Mouse (Mus musculus) MEL (cell line): ENCODE results near the gene Mdm1. TPM values are rescaled to one million over a fixed set of nuclear protein-coding genes. Genes with fewer than 3 reads are reported as not detected.

ENCODE experiments used
- DNase-seq: peaks from one replicate; pipeline ENCODE4 v3.0.0; 2011; ENCODE audit warnings: low read depth, low spot score
- H3K27ac ChIP-seq: 2 replicates; pipeline ENCODE4 v1.5.1; 2012; ENCODE audit warnings: low read depth, mild to moderate bottlenecking, control low read depth, low read length, moderate library complexity; ENCODE audit not compliant: control insufficient read depth
- H3K27me3 ChIP-seq, 2 experiments: fragments of 150-350 bp in 1 of 2; sonication (generic) in 1 of 2; 2 replicates each; pipeline ENCODE4 v1.6.1; 2012; ENCODE audit warnings: low read length in 2 of 2, mild to moderate bottlenecking in 2 of 2, improper control_type of control experiment in 1 of 2, moderate library complexity in 1 of 2; ENCODE audit not compliant: insufficient read depth in 2 of 2, control insufficient read depth in 1 of 2
- H3K36me3 ChIP-seq, 2 experiments: 2 replicates each; pipeline ENCODE4 v1.6.1; 2012 to 2014; ENCODE audit warnings: low read length in 2 of 2, improper control_type of control experiment in 1 of 2, inconsistent platforms in 1 of 2, mild to moderate bottlenecking in 1 of 2; ENCODE audit not compliant: insufficient read depth in 2 of 2, control insufficient read depth in 1 of 2
- H3K4me1 ChIP-seq, 2 experiments: fragments of 150-350 bp in 1 of 2; sonication (generic) in 1 of 2; 2 replicates each; pipeline ENCODE4 v1.6.1; 2012; ENCODE audit warnings: low read length in 2 of 2, improper control_type of control experiment in 1 of 2, mild to moderate bottlenecking in 1 of 2; ENCODE audit not compliant: insufficient read depth in 2 of 2, control insufficient read depth in 1 of 2
- H3K4me3 ChIP-seq, 2 experiments: fragments of 150-350 bp in 1 of 2; sonication (generic) in 1 of 2; 2 replicates each; pipeline ENCODE4 v1.5.1; 2012; ENCODE audit warnings: low read depth in 2 of 2, low read length in 2 of 2, mild to moderate bottlenecking in 2 of 2, moderate library complexity in 2 of 2, control low read depth in 1 of 2, improper control_type of control experiment in 1 of 2; ENCODE audit not compliant: control insufficient read depth in 1 of 2, insufficient read depth in 1 of 2
- H3K79me2 ChIP-seq: 2 replicates; pipeline ENCODE4 v1.6.1; 2012; ENCODE audit warnings: mild to moderate bottlenecking, low read length, moderate library complexity; ENCODE audit not compliant: control insufficient read depth, poor library complexity, insufficient read depth
- H3K9ac ChIP-seq: 2 replicates; pipeline ENCODE4 v1.6.1; 2012; ENCODE audit warnings: low read depth, mild to moderate bottlenecking, control low read depth, low read length, moderate library complexity; ENCODE audit not compliant: control insufficient read depth, poor library complexity, severe bottlenecking
- H3K9me3 ChIP-seq: fragments of 150-350 bp; sonication (generic); replicated peaks from 2 replicates; pipeline ENCODE4 v1.6.1; 2012; ENCODE audit warnings: mild to moderate bottlenecking, low read length, improper control_type of control experiment, moderate library complexity; ENCODE audit not compliant: insufficient read depth
- BHLHE40 ChIP-seq: IDR thresholded peaks from 2 replicates; pipeline ENCODE4 v1.6.1; 2012; ENCODE audit warnings: low read depth, mild to moderate bottlenecking, inconsistent platforms, low read length, improper control_type of control experiment, borderline replicate concordance
- CHD1 ChIP-seq: IDR thresholded peaks from 2 replicates; pipeline ENCODE4 v1.6.1; 2012; ENCODE audit warnings: low read depth, mild to moderate bottlenecking, inconsistent platforms, low read length, improper control_type of control experiment
- E2F4 ChIP-seq: IDR thresholded peaks from 2 replicates; pipeline ENCODE4 v1.6.1; 2011; ENCODE audit warnings: low read depth, low read length, improper control_type of control experiment, borderline replicate concordance
- EP300 ChIP-seq, 2 experiments: IDR thresholded peaks; 2 replicates each; pipeline ENCODE4 v1.6.1; 2011; ENCODE audit warnings: improper control_type of control experiment in 2 of 2, low read length in 2 of 2, low read depth in 1 of 2, mild to moderate bottlenecking in 1 of 2
- ETS1 ChIP-seq: IDR thresholded peaks from 2 replicates; pipeline ENCODE4 v1.6.1; 2012; ENCODE audit warnings: low read depth, mild to moderate bottlenecking, inconsistent platforms, low read length, improper control_type of control experiment, moderate library complexity
- GATA1 ChIP-seq: IDR thresholded peaks from 2 replicates; pipeline ENCODE4 v1.6.1; 2011; ENCODE audit warnings: low read depth, low read length, improper control_type of control experiment
- HCFC1 ChIP-seq: IDR thresholded peaks from 2 replicates; pipeline ENCODE4 v1.6.1; 2012; ENCODE audit warnings: low read depth, mild to moderate bottlenecking, inconsistent platforms, low read length, improper control_type of control experiment, moderate library complexity
- KAT2A ChIP-seq: conservative IDR thresholded peaks from 2 replicates; pipeline ENCODE4 v1.6.1; 2012; ENCODE audit warnings: low read depth, low read length, improper control_type of control experiment, inconsistent platforms
- MAX ChIP-seq: IDR thresholded peaks from 2 replicates; pipeline ENCODE4 v1.6.1; 2011; ENCODE audit warnings: low read length, improper control_type of control experiment
- MAZ ChIP-seq: IDR thresholded peaks from 2 replicates; pipeline ENCODE4 v1.6.1; 2012; ENCODE audit warnings: low read depth, mild to moderate bottlenecking, inconsistent platforms, low read length, improper control_type of control experiment
- MXI1 ChIP-seq: IDR thresholded peaks from 2 replicates; pipeline ENCODE4 v1.6.1; 2011; ENCODE audit warnings: mild to moderate bottlenecking, low read depth, low read length, improper control_type of control experiment
- MYB ChIP-seq: IDR thresholded peaks from 2 replicates; pipeline ENCODE4 v1.6.1; 2011; ENCODE audit warnings: mild to moderate bottlenecking, low read depth, low read length, improper control_type of control experiment
- MYC ChIP-seq: IDR thresholded peaks from 2 replicates; pipeline ENCODE4 v1.6.1; 2011; ENCODE audit warnings: low read depth, mild to moderate bottlenecking, low read length, improper control_type of control experiment, moderate library complexity
- NELFE ChIP-seq: IDR thresholded peaks from 2 replicates; pipeline ENCODE4 v1.6.1; 2011; ENCODE audit warnings: low read depth, low read length, improper control_type of control experiment
- NRF1 ChIP-seq: IDR thresholded peaks from 2 replicates; pipeline ENCODE4 v1.6.1; 2014; ENCODE audit warnings: low read depth, mild to moderate bottlenecking, inconsistent platforms, low read length, improper control_type of control experiment, moderate library complexity; ENCODE audit not compliant: poor library complexity, insufficient read depth, severe bottlenecking
- POLR2A ChIP-seq, 2 experiments: IDR thresholded peaks; 2 replicates each; pipeline ENCODE4 v1.6.1; 2011 to 2012; ENCODE audit warnings: low read length in 2 of 2, mild to moderate bottlenecking in 2 of 2, control low read depth in 1 of 2, improper control_type of control experiment in 1 of 2, low read depth in 1 of 2, moderate library complexity in 1 of 2; ENCODE audit not compliant: control insufficient read depth in 1 of 2, insufficient read depth in 1 of 2, poor library complexity in 1 of 2
- POLR2AphosphoS2 ChIP-seq: IDR thresholded peaks from 2 replicates; pipeline ENCODE4 v1.6.1; 2011; ENCODE audit warnings: low read length, improper control_type of control experiment
- POLR2AphosphoS5 ChIP-seq: IDR thresholded peaks from 2 replicates; pipeline ENCODE4 v1.6.1; 2012; ENCODE audit warnings: low read depth, borderline replicate concordance, mild to moderate bottlenecking, inconsistent platforms, low read length, moderate library complexity, mixed read lengths
- RAD21 ChIP-seq: IDR thresholded peaks from 2 replicates; pipeline ENCODE4 v1.6.1; 2011; ENCODE audit warnings: mild to moderate bottlenecking, low read depth, low read length, improper control_type of control experiment
- SIN3A ChIP-seq: IDR thresholded peaks from 2 replicates; pipeline ENCODE4 v1.6.1; 2012; ENCODE audit warnings: low read length, improper control_type of control experiment, inconsistent platforms
- SMC3 ChIP-seq: IDR thresholded peaks from 2 replicates; pipeline ENCODE4 v1.6.1; 2011; ENCODE audit warnings: low read depth, low read length, improper control_type of control experiment
- TAL1 ChIP-seq: IDR thresholded peaks from 2 replicates; pipeline ENCODE4 v1.6.1; 2012; ENCODE audit warnings: mild to moderate bottlenecking, inconsistent platforms, low read length, moderate library complexity, mixed read lengths
- TBP ChIP-seq: IDR thresholded peaks from 2 replicates; pipeline ENCODE4 v1.8.0; 2011; ENCODE audit warnings: low read depth, low read length, improper control_type of control experiment
- TCF12 ChIP-seq: IDR thresholded peaks from 2 replicates; pipeline ENCODE4 v1.6.1; 2014; ENCODE audit warnings: low read depth, mild to moderate bottlenecking, inconsistent platforms, low read length, improper control_type of control experiment, moderate library complexity
- UBTF ChIP-seq: IDR thresholded peaks from 2 replicates; pipeline ENCODE4 v1.6.1; 2012; ENCODE audit warnings: low read depth, mild to moderate bottlenecking, inconsistent platforms, low read length, improper control_type of control experiment, moderate library complexity, borderline replicate concordance; ENCODE audit not compliant: insufficient read depth
- USF1 ChIP-seq: IDR thresholded peaks from 2 replicates; pipeline ENCODE4 v1.6.1; 2014; ENCODE audit warnings: low read depth, mild to moderate bottlenecking, inconsistent platforms, low read length, improper control_type of control experiment, moderate library complexity
- USF2 ChIP-seq, 2 experiments: IDR thresholded peaks; 2 replicates each; pipeline ENCODE4 v1.6.1; 2011 to 2012; ENCODE audit warnings: improper control_type of control experiment in 2 of 2, low read length in 2 of 2, borderline replicate concordance in 1 of 2, inconsistent platforms in 1 of 2, low read depth in 1 of 2, mild to moderate bottlenecking in 1 of 2; ENCODE audit not compliant: insufficient read depth in 1 of 2
- ZC3H11A ChIP-seq: IDR thresholded peaks from 2 replicates; pipeline ENCODE4 v1.6.1; 2012; ENCODE audit warnings: low read depth, mild to moderate bottlenecking, inconsistent platforms, low read length, improper control_type of control experiment
- ZKSCAN1 ChIP-seq: IDR thresholded peaks from 2 replicates; pipeline ENCODE4 v1.6.1; 2012; ENCODE audit warnings: low read depth, mild to moderate bottlenecking, inconsistent platforms, low read length, improper control_type of control experiment, moderate library complexity
- ZMIZ1 ChIP-seq: IDR thresholded peaks from 2 replicates; pipeline ENCODE4 v1.6.1; 2012; ENCODE audit warnings: low read depth, mild to moderate bottlenecking, inconsistent platforms, low read length, improper control_type of control experiment, moderate library complexity
- ZNF384 ChIP-seq: IDR thresholded peaks from 2 replicates; pipeline ENCODE4 v1.6.1; 2012; ENCODE audit warnings: low read depth, mild to moderate bottlenecking, inconsistent platforms, low read length, improper control_type of control experiment
- polyA plus RNA-seq, 2 experiments: library from polyadenylated mRNA; stranded (reverse) in 1 of 2; unstranded in 1 of 2; fragments of >175 nt in 1 of 2; fragments of >200 nt in 1 of 2; gene quantifications; 2 replicates each; pipeline versions ENCODE4 v1.2.1 to v1.2.4; 2012; ENCODE audit warnings: low replicate concordance in 2 of 2, low read depth in 1 of 2; ENCODE audit not compliant: insufficient read length in 2 of 2, insufficient read depth in 1 of 2, missing spikeins in 1 of 2
- total RNA-seq: library from RNA; depleted of rRNA; stranded (reverse); fragments of 300-350 nt; gene quantifications from 2 replicates; pipeline ENCODE4 v1.2.3, GENCODE M21; 2012; rRNA removed

Gene Mdm1
- 27.9 and 28.0 TPM in 2 replicates for total RNA-seq
- polyA plus RNA-seq, result 10 to 100 TPM in 1 of 2 experiments, not detected in 1; 44.5 TPM

DNA sequence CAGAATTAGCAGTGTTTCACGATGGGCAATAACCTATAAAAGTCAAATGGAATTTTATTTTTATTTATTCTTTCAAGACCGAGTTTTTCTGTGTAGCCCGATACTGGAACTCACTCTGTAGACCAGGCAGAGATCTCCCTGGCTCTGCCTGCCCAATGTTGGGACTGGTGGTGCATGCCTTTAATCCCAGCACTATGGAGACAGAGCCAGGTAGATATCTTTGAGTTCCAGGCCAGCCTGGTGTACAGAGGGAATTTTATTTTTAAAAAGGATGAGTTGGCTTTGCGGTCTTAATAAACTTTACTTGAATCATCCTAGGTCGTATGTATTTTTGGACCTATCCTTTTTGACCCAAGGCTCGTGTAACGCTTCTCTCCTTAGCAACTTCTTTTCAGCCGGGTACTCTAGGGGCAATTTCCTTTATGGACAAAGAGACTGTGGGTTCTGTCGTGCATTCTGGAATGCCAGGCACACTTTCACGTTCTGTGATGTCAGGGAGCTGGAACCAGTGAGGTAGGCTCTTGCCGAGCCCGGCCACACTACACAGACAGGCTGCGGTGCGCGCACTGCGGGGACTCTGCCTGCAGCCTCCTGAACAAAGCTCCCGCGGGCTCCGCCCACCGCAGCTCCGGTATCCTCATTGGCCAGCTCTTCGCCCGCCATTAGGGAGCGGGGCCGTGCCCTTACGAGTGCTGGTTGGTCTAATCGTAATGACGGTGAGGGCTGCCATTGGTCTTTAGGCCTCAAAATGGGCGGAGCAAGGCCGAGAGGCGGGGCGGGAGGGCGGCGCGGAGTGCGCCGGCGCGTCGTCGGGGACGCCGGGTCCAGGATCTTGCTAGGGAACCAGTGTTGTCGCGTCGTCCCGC lies at the start of gene Mdm1:
Gene Mdm1, plus strand, starts transcription at position 794 of the 866 bp plus-strand sequence.
- TF ChIP-seq MYC (peak; percentile 70; the same call in 1 of the 2 replicates), TCF12 (peak; percentile 64), NRF1 (peak; percentile 77), NELFE (peak; percentile 96), BHLHE40 (no peak), ZKSCAN1 (no peak), HCFC1 (peak; percentile 57; the same call in 1 of the 2 replicates), SMC3 (no peak), KAT2A (no peak; the same call in 1 of the 2 replicates), ZC3H11A (no peak), SIN3A (peak; percentile 92), USF2 (IDR thresholded peaks at IDR 0.05; ENCODE audit: borderline replicate concordance in 1 of 2, insufficient read depth in 1 of 2, low read depth in 1 of 2, low read length in 2 of 2) (no peak), ZNF384 (no peak), POLR2A (IDR thresholded peaks at IDR 0.05; ENCODE audit: control insufficient read depth in 1 of 2, insufficient read depth in 1 of 2, low read depth in 1 of 2, low read length in 2 of 2, poor library complexity in 1 of 2) (peak; percentile 96 to 100), MAX (peak; percentile 75), ETS1 (peak; percentile 8; the same call in 1 of the 2 replicates), TBP (peak; percentile 92), E2F4 (no peak; the same call in 1 of the 2 replicates), MAZ (no peak; the same call in 1 of the 2 replicates), TAL1 (no peak), CHD1 (0 out of 2 replicates have a peak, but pooled peaks have one; percentile 78), UBTF (no peak), USF1 (0 out of 2 replicates have a peak, but pooled peaks have one; percentile 14), ZMIZ1 (peak; percentile 96), MYB (no peak), POLR2AphosphoS2 (peak; percentile 88), RAD21 (peak; percentile 1; the same call in 1 of the 2 replicates), MXI1 (peak; percentile 86), GATA1 (no peak), POLR2AphosphoS5 (peak; percentile 82; the same call in 1 of the 2 replicates), EP300 (IDR thresholded peaks at IDR 0.05; ENCODE audit: low read depth in 1 of 2, low read length in 2 of 2) (peak; percentile 9 to 28; a peak in 1 of 4 replicates)
- peaks cover 0 to 5% of the 10 kb centered on the region in 2 experiments; a peak in 2 of 4 replicates for H3K36me3 ChIP-seq
- no peaks in the 10 kb centered on the region for H3K9me3 ChIP-seq
- H3K79me2 ChIP-seq, result peaks cover 8% of the 10 kb centered on the region
- H3K4me3 ChIP-seq, result peak within 1 kb of the TSS; percentile 54 to 82
- no peaks in the 10 kb centered on the region for H3K27me3 ChIP-seq
- peaks cover 0 to 13% of the 10 kb centered on the region in 2 experiments; a peak in 3 of 4 replicates for H3K4me1 ChIP-seq
- peak; percentile 99 for DNase-seq
- peak within 1 kb of the TSS; percentile 50 for H3K27ac ChIP-seq
- peak within 1 kb of the TSS; percentile 84 for H3K9ac ChIP-seq
